Mouse (Mus musculus) thymus, adult 18-20 months (tissue): ENCODE results near the gene Myo10.
A peak's percentile ranks its signal among the peaks of the same experiment; 100 is the strongest.

Source experiments
- DNase-seq, 2 experiments: peaks; one replicate each; pipeline ENCODE4 v3.0.0; 2022; ENCODE audit warnings: mixed read lengths in 2 of 2

The Myo10 gene

GRCm38 (mm10) chr15:25622200-25622866 lies at the start of gene Myo10:
Gene Myo10, plus strand, starts transcription at chr15:25622525.
- DNase-seq: peak; percentile 100

- DNase-seq: no peak
Measured at GRCm38 (mm10) chr15:25573113-25573512, 49.2 kb upstream of the Myo10 start.

DNA sequence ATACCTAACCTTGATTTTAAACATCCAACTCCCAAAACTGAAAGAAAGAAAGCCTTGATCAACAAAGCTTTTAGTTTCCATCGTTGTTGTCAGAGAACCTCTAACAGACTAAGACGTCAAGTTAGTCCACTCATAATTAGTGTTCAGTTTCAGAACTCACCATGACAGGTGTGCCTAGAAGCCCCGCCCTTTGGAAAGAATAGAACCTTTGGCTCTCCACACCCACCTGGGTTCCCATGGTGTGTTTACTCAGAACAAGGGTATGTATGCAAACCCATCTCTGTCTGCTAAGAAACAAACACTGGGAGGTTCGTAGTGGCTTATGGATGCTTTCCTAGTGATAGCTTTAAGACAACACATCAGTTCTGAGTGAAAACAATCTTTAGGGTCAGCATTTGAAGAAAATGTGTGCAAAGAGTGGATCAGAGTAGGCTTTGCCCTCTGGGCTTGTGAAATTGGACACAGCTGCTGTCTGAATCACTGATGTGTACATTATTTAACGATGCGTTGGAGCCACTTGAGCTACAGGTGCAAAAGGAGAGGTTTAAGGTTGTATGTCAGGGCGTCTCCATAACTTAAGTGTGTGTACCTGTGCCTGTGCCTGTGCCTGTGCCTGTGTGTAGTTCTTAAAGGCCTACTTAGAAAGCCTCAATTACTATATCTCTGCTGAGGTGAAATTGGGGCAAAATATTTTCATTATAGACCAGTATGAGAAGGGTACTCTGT lies 48.3 kb upstream of the Myo10 start:
- DNase-seq: no peak

GRCm38 (mm10) chr15:25577327-25578051 lies 44.8 kb upstream of the Myo10 start:
- no peak for DNase-seq

DNA sequence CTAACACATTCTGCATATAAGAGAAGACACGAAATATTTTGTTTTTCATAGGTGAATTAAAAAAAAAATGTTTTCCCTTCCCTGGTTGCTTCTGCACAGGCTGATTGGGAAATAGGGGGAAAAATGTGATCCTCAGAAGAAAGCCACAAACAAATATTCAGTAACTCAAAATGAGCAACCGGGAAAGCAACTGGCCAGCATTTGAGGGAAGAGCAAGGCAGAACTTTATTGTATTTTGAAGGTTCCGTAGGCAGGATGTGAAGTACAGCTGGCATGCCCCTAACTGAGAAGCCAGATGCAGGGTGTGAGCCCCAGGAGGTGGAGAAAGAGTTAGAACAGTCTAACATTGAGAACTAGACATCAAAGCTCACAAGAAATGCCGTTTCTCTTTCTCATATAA lies 44.0 kb upstream of the Myo10 start:
- DNase-seq: peak; percentile 41 to 63

DNA sequence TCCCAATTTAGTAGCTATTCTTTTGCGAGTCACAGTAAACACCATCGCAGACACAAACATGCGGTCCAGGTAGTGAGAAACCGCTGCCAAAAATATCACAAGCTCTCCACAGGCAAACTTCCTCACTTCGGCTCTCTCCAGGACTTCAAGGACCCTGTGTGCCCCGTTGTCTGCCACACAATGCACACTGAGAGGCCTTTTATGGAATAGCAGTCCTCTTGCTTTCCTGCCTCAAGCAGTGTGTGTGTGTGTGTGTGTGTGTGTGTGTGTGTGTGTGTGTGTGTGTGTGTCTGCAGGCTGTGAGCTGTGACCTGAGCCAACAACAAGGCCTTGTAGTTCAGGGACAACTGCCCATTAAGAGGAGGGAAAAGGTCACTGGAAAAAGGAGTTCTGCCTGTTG lies 41.6 kb upstream of the Myo10 start:
- DNase-seq: no peak

GRCm38 (mm10) chr15:25582055-25582454 lies 40.3 kb upstream of the Myo10 start:
- DNase-seq: no peak

- DNase-seq: no peak
Measured at GRCm38 (mm10) chr15:25583361-25583760, 39.0 kb upstream of the Myo10 start.

GRCm38 (mm10) chr15:25586828-25587227 lies 35.5 kb upstream of the Myo10 start:
- DNase-seq: no peak

GRCm38 (mm10) chr15:25587943-25588342 lies 34.4 kb upstream of the Myo10 start:
- no peak for DNase-seq

DNA sequence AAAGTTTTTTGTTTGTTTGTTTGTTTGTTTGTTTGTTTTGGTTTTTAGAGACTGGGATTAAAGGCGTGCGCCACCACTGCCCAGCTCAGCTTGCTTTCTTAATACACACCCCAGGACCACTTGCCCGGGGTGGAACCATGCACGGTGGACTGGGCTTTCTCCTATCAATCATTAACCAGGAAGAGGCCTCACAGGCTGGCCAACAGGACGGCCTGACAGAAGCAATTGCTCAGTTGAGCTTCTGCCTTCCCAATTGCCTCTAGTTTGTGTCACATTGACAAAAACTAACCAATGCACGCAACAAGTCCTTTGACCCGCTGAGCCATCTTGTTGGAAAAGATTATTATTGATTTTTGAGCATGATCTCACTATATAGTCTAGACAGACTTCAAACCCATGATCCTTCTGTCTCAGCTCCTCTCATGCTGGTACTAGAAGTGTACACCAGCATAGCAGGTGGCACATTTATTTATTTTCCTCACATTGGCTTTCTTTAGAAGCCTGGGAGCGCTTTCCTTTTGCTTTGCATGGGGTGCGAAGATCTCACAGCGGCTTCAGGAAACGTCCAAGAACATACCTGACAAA lies 32.9 kb upstream of the Myo10 start:
- DNase-seq: no peak

DNA sequence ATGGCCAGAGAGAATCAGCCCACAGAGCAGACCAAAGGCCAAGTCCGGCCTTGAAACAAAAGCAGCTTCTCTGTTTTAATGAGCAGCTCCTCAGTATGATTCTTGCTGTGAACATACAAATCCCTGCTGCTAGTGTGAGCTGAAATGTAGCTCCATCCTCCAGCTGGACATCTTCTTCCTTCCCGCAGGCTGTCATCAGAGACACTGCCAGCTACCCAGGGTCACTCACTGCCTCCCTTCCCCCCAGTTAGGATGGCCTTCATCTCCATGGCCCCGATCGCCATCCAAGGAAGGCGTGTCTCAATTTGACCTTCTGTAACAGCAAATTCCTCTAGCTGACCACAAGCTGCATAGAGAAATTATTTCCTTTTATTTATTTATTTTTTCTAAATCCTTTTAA lies 32.4 kb upstream of the Myo10 start:
- DNase-seq: no peak

DNA sequence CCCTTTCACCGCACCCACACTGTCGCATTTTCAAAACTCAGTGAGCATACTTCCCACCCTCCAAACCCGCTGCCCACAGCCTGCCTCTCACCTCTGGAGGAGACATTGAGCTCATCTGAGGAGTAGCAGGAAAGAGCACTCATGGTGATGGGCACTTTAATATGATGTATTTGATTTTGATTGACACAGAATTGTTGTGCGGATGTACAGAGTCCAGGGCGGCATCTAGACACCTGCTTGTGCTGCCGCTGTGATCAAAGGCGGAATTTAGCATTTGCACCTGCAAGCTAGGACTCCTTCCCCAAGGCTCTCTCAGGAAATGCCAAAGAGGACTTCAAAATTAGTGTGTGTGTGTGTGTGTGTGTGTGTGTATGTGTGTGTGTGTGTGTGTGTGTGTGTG lies 31.4 kb upstream of the Myo10 start:
- DNase-seq: peak; percentile 61 to 73

- DNase-seq: peak; percentile 24 to 31
Measured at GRCm38 (mm10) chr15:25591964-25592363, 30.4 kb upstream of the Myo10 start.

- DNase-seq: no peak
Measured at GRCm38 (mm10) chr15:25593469-25594150, 28.7 kb upstream of the Myo10 start.

DNA sequence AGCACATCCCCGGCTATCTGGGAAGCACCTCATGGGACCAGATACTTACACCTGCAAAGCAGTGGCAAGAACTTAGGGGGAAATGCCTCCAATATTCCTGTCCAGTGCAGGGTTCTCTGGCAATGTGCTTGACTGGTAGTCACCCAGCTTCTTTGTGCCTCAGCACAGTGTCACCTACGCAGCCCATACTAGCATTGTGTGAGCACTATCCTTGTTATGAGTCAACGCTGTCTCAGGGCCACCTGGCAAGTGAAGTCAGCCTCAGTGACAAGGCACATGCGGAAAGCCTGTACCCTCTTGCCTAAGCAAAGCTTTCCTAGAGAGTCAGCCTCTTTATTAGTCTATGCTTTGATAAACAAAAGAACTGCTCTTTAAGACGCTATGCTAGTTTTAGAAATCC lies 24.0 kb upstream of the Myo10 start:
- no peak for DNase-seq

DNA sequence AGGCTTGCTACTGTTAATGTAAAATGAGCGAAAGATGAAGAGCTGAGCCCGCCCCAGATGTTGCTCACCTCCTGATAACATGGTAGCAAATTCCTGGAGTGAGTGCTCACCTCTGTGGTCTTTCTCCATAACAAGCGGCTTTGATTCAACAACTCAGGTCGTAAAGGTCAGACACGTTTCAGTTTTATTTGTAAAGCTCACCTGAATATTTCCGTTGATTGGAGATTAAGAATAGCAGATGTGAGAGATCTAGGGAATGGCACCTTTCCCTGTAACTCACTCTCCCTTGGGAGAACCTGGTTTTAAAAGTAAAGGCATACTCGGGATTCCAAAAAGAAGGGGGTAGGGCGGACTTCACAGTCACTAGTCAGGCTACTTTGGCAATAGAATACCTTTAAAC lies 20.0 kb upstream of the Myo10 start:
- no peak for DNase-seq

GRCm38 (mm10) chr15:25603286-25603685 lies 19.0 kb upstream of the Myo10 start:
- no peak for DNase-seq

GRCm38 (mm10) chr15:25604231-25604630 lies 18.1 kb upstream of the Myo10 start:
- DNase-seq: no peak

GRCm38 (mm10) chr15:25605376-25605775 lies 16.9 kb upstream of the Myo10 start:
- no peak for DNase-seq

DNA sequence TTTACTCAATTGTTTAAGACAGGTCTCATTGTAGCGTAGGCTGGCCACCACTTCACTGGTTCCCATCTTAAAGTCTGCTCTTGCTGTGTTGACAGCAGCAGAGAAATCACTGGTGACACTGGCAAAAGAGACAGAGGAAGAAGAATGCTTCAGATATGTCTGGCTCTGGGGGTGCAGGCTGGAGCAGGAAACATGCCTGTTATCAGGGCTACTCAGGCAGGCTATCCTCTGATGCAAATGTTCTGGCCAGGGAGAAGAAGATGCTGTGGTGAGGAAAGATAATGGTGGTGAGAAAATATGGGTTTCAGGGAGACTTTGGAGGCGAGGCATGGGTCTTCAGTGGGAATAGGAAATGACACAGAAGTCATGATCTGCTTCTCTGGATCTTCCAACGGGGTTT lies 13.6 kb upstream of the Myo10 start:
- DNase-seq: no peak

GRCm38 (mm10) chr15:25609253-25609652 lies 13.1 kb upstream of the Myo10 start:
- no peak for DNase-seq

DNA sequence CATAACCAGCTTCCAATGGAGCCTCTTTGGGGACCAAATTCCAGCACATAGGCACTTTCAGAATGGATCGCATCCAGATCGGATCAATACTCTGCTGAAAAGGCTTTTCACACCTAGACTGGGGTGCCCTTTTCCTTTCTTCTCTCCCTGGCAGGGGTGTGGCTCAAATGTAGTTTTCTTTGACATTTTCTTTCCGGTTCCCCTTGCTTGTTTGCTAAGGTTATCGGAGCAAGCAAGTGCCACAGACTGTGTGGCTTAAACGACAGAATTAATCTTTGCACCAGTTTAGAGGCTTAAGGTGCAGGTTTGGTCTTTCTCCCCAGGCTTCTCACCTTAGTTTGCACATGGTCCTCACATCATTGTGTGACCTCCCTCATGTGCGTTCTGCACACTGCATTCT lies 11.1 kb upstream of the Myo10 start:
- no peak for DNase-seq
